Mouse (Mus musculus): Measurements from ENCODE around the gene Olfr810. TPM values are rescaled to one million over a fixed set of nuclear protein-coding genes. Genes with fewer than 3 reads are reported as not detected.

Olfr810 gene
- polyA plus RNA-seq (2016; fragmentation: Nextera tagmentation; extraction: Ambion mirVana), result not detected in 2 replicates

- no peaks in the 10 kb centered on the region for H3K4me1 ChIP-seq
- no peaks in the 10 kb centered on the region for H3K36me3 ChIP-seq
- no peak for DNase-seq (ENCODE audit: low spot score)
- H3K27me3 ChIP-seq (ENCODE audit: low read depth, poor library complexity, severe bottlenecking), result no peaks in the 10 kb centered on the region
- no peak within 1 kb of the TSS for H3K4me3 ChIP-seq
- H3K9me3 ChIP-seq (replicated peaks), result no peaks in the 10 kb centered on the region
- no peak within 1 kb of the TSS for H3K27ac ChIP-seq
Observed at GRCm38 (mm10) chr10:129794817-129795216, at the start of gene Olfr810. Gene Olfr810, minus strand, starts transcription at chr10:129794917.

GRCm38 (mm10) chr10:129804296-129804695 is 9.6 kb upstream of the Olfr810 start, which contains the start of gene Olfr811:
Gene Olfr811, minus strand, starts transcription at chr10:129804396.
- WGBS, result 90% methylated on average over 4 of the region's 4 CpGs
- Histone ChIP-seq H3K27me3 (ENCODE audit: low read depth, poor library complexity, severe bottlenecking) (no peaks in the 10 kb centered on the region), H3K9me3 (replicated peaks) (no peaks in the 10 kb centered on the region)

GRCm38 (mm10) chr10:129778123-129778522 is 16.6 kb downstream of the Olfr810 start:
- DNase-seq (ENCODE audit: low spot score), result no peak
- H3K4me3 ChIP-seq, result no peak overlapping the region
- H3K36me3 ChIP-seq, result no peaks in the 10 kb centered on the region
- H3K27ac ChIP-seq, result no peak overlapping the region
- H3K4me1 ChIP-seq, result no peaks in the 10 kb centered on the region
- H3K9me3 ChIP-seq (replicated peaks), result no peaks in the 10 kb centered on the region
- H3K27me3 ChIP-seq (ENCODE audit: low read depth, poor library complexity, severe bottlenecking), result no peaks in the 10 kb centered on the region

More at GRCm38 (mm10) chr10:129804296-129804695, 9.6 kb upstream of the Olfr810 start, which contains the start of gene Olfr811:
- DNase-seq (ENCODE audit: low spot score), result no peak
- H3K36me3 ChIP-seq, result no peaks in the 10 kb centered on the region
- no peak within 1 kb of the TSS for H3K4me3 ChIP-seq
- no peaks in the 10 kb centered on the region for H3K4me1 ChIP-seq
- H3K27ac ChIP-seq, result no peak within 1 kb of the TSS

- H3K36me3 ChIP-seq, result no peaks in the 10 kb centered on the region
- DNase-seq (ENCODE audit: low spot score), result no peak
- no peaks in the 10 kb centered on the region for H3K9me3 ChIP-seq (replicated peaks)
- no peaks in the 10 kb centered on the region for H3K27me3 ChIP-seq (ENCODE audit: low read depth, poor library complexity, severe bottlenecking)
- H3K4me1 ChIP-seq, result no peaks in the 10 kb centered on the region
- no peak within 1 kb of the TSS for H3K4me3 ChIP-seq
- no peak within 1 kb of the TSS for H3K27ac ChIP-seq
Observed at GRCm38 (mm10) chr10:129774338-129774737, 20.4 kb downstream of the Olfr810 start, which contains the start of gene Olfr809. Gene Olfr809, plus strand, starts transcription at chr10:129774638.

- Histone ChIP-seq H3K4me1 (no peaks in the 10 kb centered on the region), H3K27ac (no peak within 1 kb of the TSS), H3K36me3 (no peaks in the 10 kb centered on the region), H3K27me3 (ENCODE audit: low read depth, poor library complexity, severe bottlenecking) (no peaks in the 10 kb centered on the region), H3K9me3 (replicated peaks) (no peaks in the 10 kb centered on the region), H3K4me3 (no peak within 1 kb of the TSS)
- WGBS, result 93% methylated on average over 1 of the region's 1 CpGs
- no peak for DNase-seq (ENCODE audit: low spot score)
Observed at GRCm38 (mm10) chr10:129765182-129765581, 29.5 kb downstream of the Olfr810 start, which contains the start of gene Olfr808. Gene Olfr808, plus strand, starts transcription at chr10:129765482.

GRCm38 (mm10) chr10:129757693-129758092 is 37.0 kb downstream of the Olfr810 start, which contains the start of gene Olfr807:
Gene Olfr807, minus strand, starts transcription at chr10:129757793.
- H3K27ac ChIP-seq, result no peak within 1 kb of the TSS
- no peaks in the 10 kb centered on the region for H3K27me3 ChIP-seq (ENCODE audit: low read depth, poor library complexity, severe bottlenecking)
- H3K36me3 ChIP-seq, result no peaks in the 10 kb centered on the region
- no peak for DNase-seq (ENCODE audit: low spot score)
- H3K4me1 ChIP-seq, result no peaks in the 10 kb centered on the region
- WGBS, result 91% methylated on average over 1 of the region's 1 CpGs
- no peaks in the 10 kb centered on the region for H3K9me3 ChIP-seq (replicated peaks)
- no peak within 1 kb of the TSS for H3K4me3 ChIP-seq

- Histone ChIP-seq H3K4me1 (no peaks in the 10 kb centered on the region), H3K36me3 (no peaks in the 10 kb centered on the region), H3K27ac (no peak within 1 kb of the TSS), H3K27me3 (ENCODE audit: low read depth, poor library complexity, severe bottlenecking) (no peaks in the 10 kb centered on the region), H3K4me3 (no peak within 1 kb of the TSS), H3K9me3 (replicated peaks) (no peaks in the 10 kb centered on the region)
- DNase-seq (ENCODE audit: low spot score), result no peak
Observed at GRCm38 (mm10) chr10:129741821-129742220, 52.9 kb downstream of the Olfr810 start, which contains the start of gene Olfr806. Gene Olfr806, minus strand, starts transcription at chr10:129741921.

Other genes starting within 250 kb of the Olfr810 start
- not detected in 2 replicates for gene Olfr794, start 227.3 kb downstream of the Olfr810 start, polyA plus RNA-seq (2016; fragmentation: Nextera tagmentation; extraction: Ambion mirVana)
- gene Olfr796, start 182.3 kb downstream of the Olfr810 start, polyA plus RNA-seq (2016; fragmentation: Nextera tagmentation; extraction: Ambion mirVana), result not detected in 2 replicates
- gene Olfr798, start 167.0 kb downstream of the Olfr810 start, polyA plus RNA-seq (2016; fragmentation: Nextera tagmentation; extraction: Ambion mirVana), result not detected in 2 replicates
- not detected in 2 replicates for gene Olfr799, start 157.4 kb downstream of the Olfr810 start, polyA plus RNA-seq (2016; fragmentation: Nextera tagmentation; extraction: Ambion mirVana)
- not detected in 2 replicates for gene Olfr800, start 137.2 kb downstream of the Olfr810 start, polyA plus RNA-seq (2016; fragmentation: Nextera tagmentation; extraction: Ambion mirVana)
- gene Olfr801, start 121.1 kb downstream of the Olfr810 start, polyA plus RNA-seq (2016; fragmentation: Nextera tagmentation; extraction: Ambion mirVana), result not detected in 2 replicates
- gene Olfr802, start 106.7 kb downstream of the Olfr810 start, polyA plus RNA-seq (2016; fragmentation: Nextera tagmentation; extraction: Ambion mirVana), result 0.03 TPM in 1 of 2 replicates, not detected in the other
- not detected in 2 replicates for gene Olfr803, start 100.6 kb downstream of the Olfr810 start, polyA plus RNA-seq (2016; fragmentation: Nextera tagmentation; extraction: Ambion mirVana)
- gene Olfr804, start 91.7 kb downstream of the Olfr810 start, polyA plus RNA-seq (2016; fragmentation: Nextera tagmentation; extraction: Ambion mirVana), result not detected in 2 replicates
- gene Olfr805, start 65.5 kb downstream of the Olfr810 start, polyA plus RNA-seq (2016; fragmentation: Nextera tagmentation; extraction: Ambion mirVana), result not detected in 2 replicates
- gene Olfr806, start 53.0 kb downstream of the Olfr810 start, polyA plus RNA-seq (2016; fragmentation: Nextera tagmentation; extraction: Ambion mirVana), result not detected in 2 replicates
- not detected in 2 replicates for gene Olfr807, start 37.1 kb downstream of the Olfr810 start, polyA plus RNA-seq (2016; fragmentation: Nextera tagmentation; extraction: Ambion mirVana)
- gene Olfr808, start 29.4 kb downstream of the Olfr810 start, polyA plus RNA-seq (2016; fragmentation: Nextera tagmentation; extraction: Ambion mirVana), result not detected in 2 replicates
- not detected in 2 replicates for gene Olfr809, start 20.3 kb downstream of the Olfr810 start, polyA plus RNA-seq (2016; fragmentation: Nextera tagmentation; extraction: Ambion mirVana)
- gene Olfr811, start 9.5 kb upstream of the Olfr810 start, polyA plus RNA-seq (2016; fragmentation: Nextera tagmentation; extraction: Ambion mirVana), result not detected in 2 replicates
- not detected in 2 replicates for gene Olfr812, start 51.2 kb upstream of the Olfr810 start, polyA plus RNA-seq (2016; fragmentation: Nextera tagmentation; extraction: Ambion mirVana)
- not detected in 2 replicates for gene Olfr813, start 60.5 kb upstream of the Olfr810 start, polyA plus RNA-seq (2016; fragmentation: Nextera tagmentation; extraction: Ambion mirVana)
- gene Olfr814, start 84.9 kb upstream of the Olfr810 start, polyA plus RNA-seq (2016; fragmentation: Nextera tagmentation; extraction: Ambion mirVana), result not detected in 2 replicates
- not detected in 2 replicates for gene Olfr815, start 111.0 kb upstream of the Olfr810 start, polyA plus RNA-seq (2016; fragmentation: Nextera tagmentation; extraction: Ambion mirVana)
- not detected in 2 replicates for gene Olfr816, start 120.7 kb upstream of the Olfr810 start, polyA plus RNA-seq (2016; fragmentation: Nextera tagmentation; extraction: Ambion mirVana)
- not detected in 2 replicates for gene Olfr818, start 154.2 kb upstream of the Olfr810 start, polyA plus RNA-seq (2016; fragmentation: Nextera tagmentation; extraction: Ambion mirVana)
- not detected in 2 replicates for gene Olfr819, start 172.3 kb upstream of the Olfr810 start, polyA plus RNA-seq (2016; fragmentation: Nextera tagmentation; extraction: Ambion mirVana)
- not detected in 2 replicates for gene Olfr247, start 181.2 kb upstream of the Olfr810 start, polyA plus RNA-seq (2016; fragmentation: Nextera tagmentation; extraction: Ambion mirVana)
- not detected in 2 replicates for gene Gm10310, start 190.1 kb upstream of the Olfr810 start, polyA plus RNA-seq (2016; fragmentation: Nextera tagmentation; extraction: Ambion mirVana)
- gene Olfr820, start 217.7 kb upstream of the Olfr810 start, polyA plus RNA-seq (2016; fragmentation: Nextera tagmentation; extraction: Ambion mirVana), result not detected in 2 replicates
- gene Olfr821, start 235.4 kb upstream of the Olfr810 start, polyA plus RNA-seq (2016; fragmentation: Nextera tagmentation; extraction: Ambion mirVana), result not detected in 2 replicates

All from limb, embryonic 10.5 days (tissue).